Mouse (Mus musculus): ENCODE measurements around the gene E130309D02Rik. TPM values are rescaled to one million over a fixed set of nuclear protein-coding genes. Genes with fewer than 3 reads are reported as not detected.

E130309D02Rik gene
- 10 to 100 TPM; 19.7 to 20.0 TPM for total RNA-seq (2023)

DNA sequence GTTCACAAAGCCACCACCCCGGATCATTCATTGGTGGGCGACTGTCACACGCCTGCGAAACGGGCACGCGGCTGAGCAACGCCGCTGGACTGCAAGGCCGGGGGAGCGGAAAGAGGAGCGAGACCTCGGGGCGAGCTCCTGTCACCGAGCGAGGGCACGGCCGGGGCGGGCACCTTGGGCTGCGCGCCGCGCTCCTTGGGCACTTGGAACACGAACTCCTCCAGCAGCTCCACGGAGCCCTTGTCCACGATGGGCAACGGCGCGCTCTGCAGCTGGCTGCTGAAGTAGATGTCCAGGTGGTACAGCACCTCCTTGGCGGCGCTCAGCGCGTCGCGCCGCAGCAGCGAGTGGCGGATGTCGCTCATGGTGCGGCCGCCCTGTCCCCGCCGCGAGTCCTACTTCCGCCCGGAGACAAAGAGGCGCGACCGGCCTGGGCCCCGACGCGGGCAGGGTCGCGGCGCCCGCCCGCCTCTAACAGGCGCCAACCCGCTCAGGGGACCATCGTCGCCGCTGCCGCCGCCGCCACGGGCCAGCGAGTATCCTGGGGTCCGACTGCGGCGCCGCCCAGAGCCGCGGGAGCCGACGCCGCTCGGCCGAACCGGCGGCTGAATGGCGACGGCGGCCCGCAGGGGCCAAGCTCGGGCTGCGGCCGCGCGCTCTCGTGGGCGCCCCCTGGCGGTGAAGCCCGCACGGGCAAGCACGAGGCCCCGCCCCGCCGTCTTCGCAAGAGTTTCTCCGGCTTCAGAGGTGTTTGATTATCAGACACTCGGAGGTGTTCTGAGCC is at the start of gene E130309D02Rik:
Gene E130309D02Rik (minus strand): TSS at position 631 of the 784 bp plus-strand sequence.

DNA sequence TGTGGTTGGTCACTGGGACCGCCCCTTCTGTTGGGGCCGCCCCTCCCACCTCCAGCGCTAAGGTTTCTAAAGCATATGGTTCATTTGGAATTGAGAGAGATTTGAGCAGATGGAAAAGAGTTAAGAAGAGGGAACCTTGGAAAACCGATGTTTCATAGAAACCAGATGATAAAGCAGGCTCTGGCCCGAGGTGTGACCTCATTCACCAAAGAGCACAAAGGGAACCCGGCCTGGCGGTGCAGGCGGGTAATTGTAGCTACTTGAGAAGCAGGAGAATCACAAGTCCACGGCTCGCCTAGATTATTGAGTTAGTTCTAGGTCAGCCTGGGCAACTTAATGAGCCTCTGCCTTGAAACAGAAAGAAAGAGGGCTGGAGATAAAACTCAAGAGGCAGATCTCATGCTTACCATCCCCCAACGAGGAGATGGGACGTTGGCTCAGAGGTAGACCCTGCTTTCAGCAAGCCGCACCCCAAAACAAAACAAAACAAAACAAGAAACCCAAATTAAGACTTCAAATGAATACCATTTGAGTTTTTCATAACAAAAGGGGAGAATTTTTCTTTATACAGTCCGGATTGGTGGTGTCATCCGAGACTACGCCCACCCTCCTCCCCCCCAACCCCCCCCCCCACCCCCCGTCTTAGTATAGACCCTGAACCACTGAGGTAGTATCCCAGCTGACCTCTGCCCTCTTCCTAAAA is 41.7 kb upstream of the E130309D02Rik start, which contains the start of gene Grid2ip:
Gene Grid2ip (plus strand): TSS at position 653 of the 703 bp plus-strand sequence.

DNA sequence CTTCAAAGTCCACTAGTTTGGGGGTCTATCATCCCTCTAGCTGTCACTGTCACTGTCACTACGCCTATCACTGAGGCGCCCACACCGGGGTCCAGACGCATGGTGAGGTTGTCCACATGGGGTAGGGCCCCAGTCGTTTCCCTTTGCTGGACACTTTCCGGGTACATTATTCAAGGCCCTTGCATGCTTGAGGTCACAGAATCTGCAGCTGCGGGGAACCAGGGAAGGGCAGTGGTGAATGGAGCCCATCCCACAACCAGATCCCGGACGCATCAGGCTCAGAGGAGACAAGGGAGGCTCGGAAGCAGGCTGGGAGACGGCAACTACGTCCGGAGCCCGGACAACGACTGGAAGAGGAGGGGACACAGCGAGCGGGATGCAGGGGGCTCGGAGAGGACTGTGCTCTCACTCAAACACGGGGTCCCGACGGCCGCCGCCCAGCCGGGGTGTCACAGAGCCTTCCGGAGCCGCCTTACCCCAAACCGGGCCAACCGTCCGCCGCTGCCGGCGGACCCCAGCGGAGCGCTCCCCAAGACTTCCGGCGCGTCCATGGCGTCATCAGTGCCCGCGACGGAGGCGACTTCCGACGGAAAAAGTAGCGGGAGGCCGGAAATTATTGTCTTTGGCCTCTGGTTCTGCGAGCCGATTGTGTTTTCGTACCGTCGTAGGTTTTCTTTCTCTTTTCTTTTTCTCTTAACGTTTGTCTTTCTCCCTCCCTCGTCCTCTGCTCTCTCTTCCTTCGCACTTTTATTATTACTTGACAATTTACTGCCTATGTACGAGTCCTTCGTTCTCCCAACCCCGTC is 13.7 kb upstream of the E130309D02Rik start, which contains the start of gene Zdhhc4:
Gene Zdhhc4 (minus strand): TSS at position 567 of the 806 bp plus-strand sequence.

DNA sequence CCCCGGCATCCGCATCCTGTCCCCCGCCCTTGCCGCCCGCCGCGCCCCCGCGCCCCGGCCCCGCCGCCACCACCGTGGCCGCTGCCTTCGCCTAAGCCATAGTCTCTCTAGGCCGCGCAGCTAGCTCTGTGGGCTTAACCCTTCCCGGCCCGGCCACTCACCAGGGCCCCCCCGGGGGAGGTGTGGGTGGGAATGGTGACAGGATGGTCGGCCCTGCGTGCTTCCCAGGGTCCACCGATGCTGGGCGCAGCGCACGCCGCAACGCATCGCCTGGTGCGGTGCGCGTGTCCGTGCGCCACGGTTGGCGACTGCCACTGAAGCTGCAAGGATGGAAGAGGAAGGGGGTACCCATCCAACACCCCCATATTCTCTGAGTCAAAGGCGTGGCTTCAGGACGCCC is 21.8 kb downstream of the E130309D02Rik start, which contains the start of gene Zfp853:
Gene Zfp853 (minus strand): TSS at position 220 of the 400 bp plus-strand sequence.

DNA sequence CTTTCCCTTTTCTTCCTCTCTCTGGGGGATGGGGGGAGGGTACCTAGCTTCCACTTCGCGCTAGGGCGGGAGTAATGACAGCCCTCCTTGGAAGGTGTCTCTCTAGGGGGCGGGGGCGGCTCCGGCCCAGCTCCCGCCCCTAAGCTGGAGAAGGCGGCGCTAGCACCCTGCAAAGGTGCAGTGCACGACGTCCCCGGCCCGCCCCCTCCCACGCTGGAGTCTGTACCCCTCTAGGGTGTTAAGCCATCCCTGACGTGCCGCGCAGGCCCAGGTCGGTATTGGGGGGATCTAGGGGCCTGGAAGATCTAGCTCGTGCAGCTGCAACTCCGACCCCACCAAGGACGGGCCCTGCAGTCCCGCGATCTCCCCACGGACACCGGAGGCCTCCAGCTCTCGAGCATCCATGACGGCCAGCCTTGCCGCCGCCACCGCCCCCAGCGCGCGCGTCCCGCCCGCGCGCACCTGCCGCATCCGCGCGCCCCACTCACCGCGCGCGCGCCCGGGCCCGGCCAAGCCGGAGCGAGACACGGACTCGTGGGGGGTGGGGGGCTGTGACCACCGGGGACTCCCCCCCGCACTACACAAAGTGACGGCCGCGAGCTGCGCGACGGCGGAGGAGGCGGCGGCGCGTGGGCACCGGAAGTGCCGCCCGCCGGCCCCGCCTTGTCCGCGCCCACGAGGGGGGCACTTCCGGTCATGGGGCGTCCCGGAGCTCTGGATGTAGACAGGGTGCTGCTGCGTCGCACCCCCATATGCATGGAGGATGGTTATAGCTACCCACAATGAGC is 45.6 kb downstream of the E130309D02Rik start, which contains the start of gene Zfp316:
Gene Zfp316 (minus strand): TSS at position 660 of the 788 bp plus-strand sequence.

Other genes with a start within 250 kb of the E130309D02Rik start
- 10 to 100 TPM; 56.1 to 56.7 TPM for gene Rnf216, start 202.4 kb downstream of the E130309D02Rik start, total RNA-seq (2023)
- gene Olfr718-ps1, start 167.8 kb downstream of the E130309D02Rik start, total RNA-seq (2023) = under 1 TPM; 0.29 to 0.31 TPM
- gene Rbak, start 134.6 kb downstream of the E130309D02Rik start, total RNA-seq (2023) = 1 to 10 TPM; 4.4 to 5.4 TPM
- gene Spdye4b, start 134.3 kb downstream of the E130309D02Rik start, total RNA-seq (2023) = not detected
- not detected for gene Spdye4a, start 88.5 kb downstream of the E130309D02Rik start, total RNA-seq (2023)
- 1 to 10 TPM; 5.9 to 6.2 TPM for gene Zfp12, start 80.2 kb downstream of the E130309D02Rik start, total RNA-seq (2023)
- gene Zfp316, start 45.3 kb downstream of the E130309D02Rik start, total RNA-seq (2023) = 1 to 10 TPM; 1.2 to 2.0 TPM
- gene Zfp853, start 21.7 kb downstream of the E130309D02Rik start, total RNA-seq (2023) = under 1 TPM in 1 of 2 experiments, not detected in 1; 0.29 TPM
- gene Zdhhc4, start 13.9 kb upstream of the E130309D02Rik start, total RNA-seq (2023) = 10 to 100 TPM; 34.3 to 36.5 TPM
- not detected for gene Grid2ip, start 42.0 kb upstream of the E130309D02Rik start, total RNA-seq (2023)
- 10 to 100 TPM; 42.2 to 43.3 TPM for gene Kdelr2, start 88.5 kb upstream of the E130309D02Rik start, total RNA-seq (2023)
- gene Daglb, start 149.2 kb upstream of the E130309D02Rik start, total RNA-seq (2023) = 10 to 100 TPM; 27.1 to 31.2 TPM
- 100 to 1,000 TPM; 356 to 443 TPM for gene Rac1, start 212.7 kb upstream of the E130309D02Rik start, total RNA-seq (2023)